Mouse (Mus musculus) neural tube, embryonic 13.5 days (tissue): ENCODE measurements around the gene Syf2. TPM values are rescaled to one million over a fixed set of nuclear protein-coding genes. Genes with fewer than 3 reads are reported as not detected.

Experiments
- ATAC-seq: fragments of 200-750 bp; cut with Nextera tagmentation; 2 replicates; pipeline ENCODE4 v1.8.0; 2017; ENCODE audit warnings: low read depth, mild to moderate bottlenecking, moderate TSS enrichment, moderate library complexity
- H3K27ac ChIP-seq: fragments of 300-500 bp; sonication (generic); replicated peaks from 2 replicates; pipeline ENCODE4 v1.5.1; 2015; ENCODE audit warnings: moderate library complexity, mild to moderate bottlenecking, inconsistent platforms
- H3K27me3 ChIP-seq: fragments of 300-500 bp; sonication (generic); 2 replicates; pipeline ENCODE4 v1.6.1; 2015; ENCODE audit warnings: mild to moderate bottlenecking, inconsistent platforms
- H3K36me3 ChIP-seq: fragments of 300-500 bp; sonication (generic); 2 replicates; pipeline ENCODE4 v1.6.1; 2015; ENCODE audit warnings: mild to moderate bottlenecking, inconsistent platforms
- H3K4me1 ChIP-seq: fragments of 300-500 bp; sonication (generic); replicated peaks from 2 replicates; pipeline ENCODE4 v1.6.1; 2015; ENCODE audit warnings: inconsistent platforms
- H3K4me2 ChIP-seq: fragments of 300-500 bp; sonication (generic); 2 replicates; pipeline ENCODE4 v1.6.1; 2015; ENCODE audit warnings: inconsistent platforms, mild to moderate bottlenecking, moderate library complexity
- H3K4me3 ChIP-seq: fragments of 300-500 bp; sonication (generic); 2 replicates; pipeline ENCODE4 v1.5.1; 2015; ENCODE audit warnings: mild to moderate bottlenecking, inconsistent platforms
- H3K9ac ChIP-seq: fragments of 300-500 bp; sonication (generic); 2 replicates; pipeline ENCODE4 v1.6.1; 2015; ENCODE audit warnings: moderate library complexity, mild to moderate bottlenecking, inconsistent platforms
- H3K9me3 ChIP-seq: fragments of 300-500 bp; sonication (generic); 2 replicates; pipeline ENCODE4 v1.6.1; 2016; ENCODE audit warnings: inconsistent platforms
- WGBS: fragments of 180-500 bp; shearing (Covaris S2); methylation state at CpG from one replicate; pipeline ENCODE4 v1.1.7; 2015; 5-methylcytosine and 5-hydroxymethylcytosine counted together
- polyA plus RNA-seq: library from polyadenylated mRNA; unstranded; fragments of >200 nt; fragmentation: Nextera tagmentation; extraction: Ambion mirVana; gene quantifications from 2 replicates; pipeline ENCODE4 v1.2.1, GENCODE M21; 2015

The Syf2 gene
- polyA plus RNA-seq, 1 experiment from 2014 or later = 76.8 TPM

GRCm38 (mm10) chr4:134925206-134925605 lies 5.5 kb upstream of the Syf2 start:
- Histone ChIP-seq H3K4me3 (peak overlapping the region; percentile 99), H3K27ac (no peak overlapping the region), H3K9ac (peak overlapping the region; percentile 97), H3K9me3 (no peaks in the 10 kb centered on the region), H3K27me3 (no peaks in the 10 kb centered on the region), H3K4me1 (peaks cover 37% of the 10 kb centered on the region), H3K4me2 (peak overlapping the region; percentile 99), H3K36me3 (peaks cover 41% of the 10 kb centered on the region)
- no peak for ATAC-seq
- 89% methylated on average over 8 of the region's 8 CpGs for WGBS

DNA sequence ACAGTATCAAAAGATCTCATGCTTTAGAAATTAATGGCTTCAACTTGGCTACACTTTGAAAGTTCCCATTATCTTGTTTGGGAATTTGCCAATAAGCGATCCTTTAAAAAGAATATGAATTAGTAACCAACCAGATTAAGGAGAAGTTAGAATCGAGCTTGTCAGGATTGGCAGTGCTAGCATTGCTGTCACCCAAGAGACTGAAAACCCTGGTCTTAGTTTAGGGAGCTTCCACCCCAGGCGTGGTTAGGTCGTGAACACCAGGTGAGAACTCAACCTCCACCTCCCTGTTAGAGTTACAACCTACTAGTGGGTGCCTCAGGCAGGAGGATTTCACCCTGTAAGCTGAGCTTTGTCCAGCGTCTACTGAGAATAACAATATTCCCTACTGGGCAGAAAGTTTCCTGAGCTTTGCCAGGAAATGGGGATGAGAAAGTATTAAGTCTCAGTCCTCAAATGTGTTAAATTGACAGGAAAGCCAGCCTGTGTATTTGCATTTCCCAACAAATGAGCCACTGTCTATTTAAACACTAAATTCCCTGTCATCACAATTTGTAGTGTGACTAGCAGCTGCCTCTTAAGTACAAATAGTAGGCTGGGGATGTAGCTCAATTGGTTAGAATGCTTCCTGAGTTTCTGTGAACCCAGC lies 2.8 kb upstream of the Syf2 start:
- ATAC-seq = no peak

DNA sequence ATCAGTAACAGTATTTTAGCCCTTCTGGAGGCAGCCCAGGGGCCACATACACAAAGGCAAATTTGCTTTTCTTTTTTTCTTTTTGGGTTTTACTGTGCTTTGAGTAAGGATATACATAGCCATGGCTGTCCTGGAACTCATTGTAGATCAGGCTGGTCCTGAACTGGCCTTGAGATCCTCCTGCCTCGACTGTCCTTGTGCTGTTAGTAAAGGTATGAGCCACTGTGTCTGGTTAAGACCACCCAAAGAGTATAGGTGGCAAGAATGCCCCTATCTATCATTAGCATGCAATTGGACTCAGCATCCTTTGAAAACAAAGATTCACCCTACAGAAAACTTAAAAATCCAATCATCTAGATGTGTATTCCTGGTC lies 2.2 kb upstream of the Syf2 start:
- Histone ChIP-seq H3K27ac (no peak overlapping the region), H3K4me3 (no peak overlapping the region), H3K9ac (no peak overlapping the region), H3K4me2 (no peak overlapping the region), H3K27me3 (no peaks in the 10 kb centered on the region), H3K4me1 (peaks cover 42% of the 10 kb centered on the region), H3K36me3 (peaks cover 53% of the 10 kb centered on the region), H3K9me3 (no peaks in the 10 kb centered on the region)
- WGBS = 86% methylated on average over 1 of the region's 1 CpGs
- no peak for ATAC-seq

More for the DNA sequence above, 2.8 kb upstream of the Syf2 start:
- peaks cover 48% of the 10 kb centered on the region for H3K36me3 ChIP-seq
- H3K9me3 ChIP-seq = no peaks in the 10 kb centered on the region
- H3K9ac ChIP-seq = no peak overlapping the region
- no peaks in the 10 kb centered on the region for H3K27me3 ChIP-seq
- peaks cover 42% of the 10 kb centered on the region for H3K4me1 ChIP-seq
- H3K4me3 ChIP-seq = no peak overlapping the region
- H3K4me2 ChIP-seq = no peak overlapping the region
- no peak overlapping the region for H3K27ac ChIP-seq
- 76% methylated on average over 5 of the region's 5 CpGs for whole genome bisulfite sequencing

GRCm38 (mm10) chr4:134929536-134929935 lies 1.2 kb upstream of the Syf2 start:
- H3K4me3 ChIP-seq = no peak overlapping the region
- H3K27ac ChIP-seq = no peak overlapping the region
- H3K36me3 ChIP-seq = peaks cover 64% of the 10 kb centered on the region
- 85% methylated on average over 4 of the region's 4 CpGs for WGBS
- no peaks in the 10 kb centered on the region for H3K27me3 ChIP-seq
- peaks cover 40% of the 10 kb centered on the region for H3K4me1 ChIP-seq
- no peak overlapping the region for H3K9ac ChIP-seq
- no peaks in the 10 kb centered on the region for H3K9me3 ChIP-seq
- H3K4me2 ChIP-seq = no peak overlapping the region
- ATAC-seq = no peak

DNA sequence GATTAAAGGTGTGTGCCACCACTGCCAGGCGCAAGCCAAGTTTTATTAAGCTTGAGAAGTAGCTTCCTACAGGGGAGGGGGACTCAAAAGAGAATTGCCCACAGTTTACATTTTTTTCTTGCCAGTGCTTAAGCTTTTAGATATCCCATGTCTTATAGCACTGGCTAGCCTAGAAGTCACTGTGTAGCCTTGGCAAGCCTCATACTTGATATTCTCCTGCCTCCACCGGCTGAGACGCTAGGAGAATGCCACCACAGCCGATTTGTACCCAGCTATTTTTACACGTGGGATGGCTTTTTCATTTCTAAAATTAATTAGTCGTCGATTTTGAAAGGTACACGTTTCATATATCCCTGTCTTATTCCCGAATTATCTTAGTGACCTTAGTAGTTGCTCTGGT lies 508 bp upstream of the Syf2 start:
- Histone ChIP-seq H3K4me2 (peak overlapping the region; percentile 95), H3K4me3 (peak overlapping the region; percentile 94), H3K4me1 (peaks cover 34% of the 10 kb centered on the region), H3K27me3 (no peaks in the 10 kb centered on the region), H3K9me3 (no peaks in the 10 kb centered on the region), H3K36me3 (peaks cover 70% of the 10 kb centered on the region), H3K9ac (peak overlapping the region; percentile 55), H3K27ac (peak overlapping the region; percentile 68)
- ATAC-seq = peak; percentile 54
- 35% methylated on average over 9 of the region's 9 CpGs for WGBS

DNA sequence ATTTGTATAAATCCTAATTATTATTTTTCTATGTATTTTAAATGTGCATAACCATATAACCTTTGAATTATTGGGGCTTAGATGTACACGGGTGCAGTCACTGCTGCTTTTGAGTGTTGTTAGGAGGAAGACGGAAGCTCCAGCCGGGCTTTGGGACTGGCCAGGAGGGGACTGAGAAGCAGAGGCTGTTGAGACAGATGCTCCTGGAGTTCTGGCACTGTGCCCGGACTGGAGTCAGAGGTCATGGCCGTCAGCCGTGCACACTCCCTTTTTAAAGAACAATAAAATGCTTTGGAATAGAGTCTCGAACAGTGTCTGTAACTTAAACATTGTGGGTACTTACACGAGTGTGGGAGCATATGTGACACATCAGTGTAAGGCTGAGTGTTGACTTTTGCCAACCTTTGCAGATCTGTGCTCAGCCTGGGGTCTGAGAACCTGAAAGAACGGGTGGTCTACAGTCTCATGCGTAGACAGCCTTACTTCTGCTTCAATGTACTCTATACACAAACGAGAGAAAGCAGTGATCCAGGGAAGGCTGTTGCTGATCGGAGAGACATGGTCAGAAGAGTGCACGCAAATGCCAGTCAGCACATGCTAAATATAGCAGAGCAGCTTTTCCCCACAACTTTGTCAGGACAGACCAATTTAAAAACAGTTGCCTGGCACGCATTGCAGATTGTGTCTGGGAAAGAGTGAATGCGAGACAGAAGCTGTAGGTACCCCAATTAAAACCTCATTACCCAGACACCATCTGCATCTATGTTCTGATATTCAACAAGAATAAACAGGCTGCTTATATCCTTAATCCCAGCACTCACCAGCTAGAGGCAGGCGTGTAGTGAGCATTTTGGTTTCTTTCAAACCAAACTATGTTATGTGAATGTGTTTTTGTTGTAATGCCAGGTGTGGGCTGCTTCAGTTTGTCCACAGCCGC lies 6.8 kb downstream of the Syf2 start:
- Histone ChIP-seq H3K4me2 (no peak overlapping the region), H3K9me3 (no peaks in the 10 kb centered on the region), H3K9ac (no peak overlapping the region), H3K27ac (no peak overlapping the region), H3K4me3 (no peak overlapping the region), H3K36me3 (peaks cover 50% of the 10 kb centered on the region), H3K4me1 (0 out of 2 replicates have a peak, but pooled peaks cover 8% of the 10 kb centered on the region), H3K27me3 (peaks cover 17% of the 10 kb centered on the region)
- WGBS = 53% methylated on average over 17 of the region's 17 CpGs
- no peak for ATAC-seq

GRCm38 (mm10) chr4:134939900-134940299 lies 9.2 kb downstream of the Syf2 start:
- no peak overlapping the region for H3K27ac ChIP-seq
- 25% methylated on average over 9 of the region's 9 CpGs for WGBS
- no peaks in the 10 kb centered on the region for H3K9me3 ChIP-seq
- H3K36me3 ChIP-seq = peaks cover 26% of the 10 kb centered on the region
- H3K4me2 ChIP-seq = peak overlapping the region; percentile 24; the same call in 1 of the 2 replicates
- no peak overlapping the region for H3K4me3 ChIP-seq
- H3K9ac ChIP-seq = no peak overlapping the region
- peaks cover 40% of the 10 kb centered on the region for H3K27me3 ChIP-seq
- ATAC-seq = no peak
- H3K4me1 ChIP-seq = 0 out of 2 replicates have a peak, but pooled peaks cover 12% of the 10 kb centered on the region

GRCm38 (mm10) chr4:134943758-134944538 lies 13.2 kb downstream of the Syf2 start:
- Histone ChIP-seq H3K4me1 (peaks cover 14% of the 10 kb centered on the region; the same call in 1 of the 2 replicates), H3K27me3 (peaks cover 50% of the 10 kb centered on the region), H3K27ac (no peak overlapping the region), H3K4me3 (no peak overlapping the region), H3K9me3 (no peaks in the 10 kb centered on the region), H3K36me3 (no peaks in the 10 kb centered on the region), H3K4me2 (no peak overlapping the region), H3K9ac (no peak overlapping the region)
- no peak for ATAC-seq
- 50% methylated on average over 27 of the region's 27 CpGs for WGBS

DNA sequence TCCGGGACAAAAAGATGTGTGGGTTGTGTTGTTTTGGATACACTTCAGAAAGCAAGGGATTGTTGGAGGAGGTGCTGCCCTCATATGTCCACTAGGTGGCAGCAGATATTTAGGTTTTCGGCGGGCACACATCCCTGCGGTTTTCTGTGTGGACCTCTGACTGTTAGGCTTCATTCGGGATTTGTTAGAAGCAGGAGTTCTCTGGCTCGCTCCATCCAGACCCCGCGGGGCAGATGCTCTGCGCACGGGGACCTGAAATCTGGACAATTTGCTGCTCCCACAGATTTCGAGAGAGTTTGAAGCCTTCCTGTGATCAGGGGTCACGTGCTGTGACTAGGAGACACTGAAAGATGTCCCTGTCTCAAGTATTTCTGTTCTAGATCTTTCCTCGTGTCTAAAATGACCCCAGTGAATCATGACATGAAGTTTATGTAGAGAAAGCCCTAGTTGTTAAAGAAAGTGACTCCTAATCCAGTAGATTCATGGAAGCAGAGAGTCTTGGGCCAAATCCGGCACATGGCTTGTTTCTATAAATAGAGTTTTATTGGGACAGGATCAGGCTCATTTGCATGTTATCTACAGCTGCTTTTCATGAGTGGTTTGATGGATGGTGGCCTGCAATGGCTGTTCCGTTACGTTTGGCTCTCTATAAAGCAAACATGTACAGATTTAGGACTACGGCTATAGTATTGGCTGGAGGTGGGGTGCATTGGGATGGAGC lies 15.5 kb downstream of the Syf2 start:
- H3K4me2 ChIP-seq = peak overlapping the region; percentile 48
- H3K36me3 ChIP-seq = no peaks in the 10 kb centered on the region
- peak; percentile 62; the same call in 1 of the 2 replicates for ATAC-seq
- H3K4me1 ChIP-seq = peaks cover 16% of the 10 kb centered on the region
- H3K9me3 ChIP-seq = no peaks in the 10 kb centered on the region
- peak overlapping the region; percentile 41 for H3K9ac ChIP-seq
- no peak overlapping the region for H3K4me3 ChIP-seq
- WGBS = 12% methylated on average over 17 of the region's 17 CpGs
- peaks cover 42% of the 10 kb centered on the region for H3K27me3 ChIP-seq
- no peak overlapping the region for H3K27ac ChIP-seq

DNA sequence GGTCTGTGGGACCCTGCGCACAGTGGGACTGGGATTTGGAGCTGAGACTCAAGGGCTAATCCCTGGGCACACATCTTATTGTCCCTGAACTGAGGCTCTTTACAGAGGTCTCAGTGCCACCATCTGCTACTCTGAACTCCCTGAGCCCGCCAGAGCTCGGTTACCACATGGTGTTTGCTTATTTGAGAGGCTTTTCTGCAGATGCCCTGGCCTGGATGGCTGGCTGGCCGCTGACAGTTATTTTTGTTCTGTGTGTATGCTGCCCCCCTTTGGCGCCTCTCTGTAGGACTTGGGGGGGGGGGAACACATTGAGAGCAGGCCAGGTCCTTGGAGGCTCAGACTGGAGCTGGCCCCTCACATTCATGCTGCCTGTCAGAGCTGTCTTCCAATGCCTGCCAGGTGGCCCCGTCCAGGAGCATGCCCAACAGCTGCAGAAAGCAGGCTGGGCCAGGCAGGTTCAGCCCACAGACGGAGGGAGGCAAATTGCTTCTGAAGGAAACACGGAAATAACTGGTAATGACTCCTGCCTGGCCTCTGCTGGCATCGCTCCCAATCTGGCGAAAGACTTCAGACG lies 19.9 kb downstream of the Syf2 start:
- WGBS = 22% methylated on average over 11 of the region's 11 CpGs
- H3K27ac ChIP-seq = peak overlapping the region; percentile 46; the same call in 1 of the 2 replicates

GRCm38 (mm10) chr4:134954461-134954860 lies 23.8 kb downstream of the Syf2 start:
- no peaks in the 10 kb centered on the region for H3K36me3 ChIP-seq
- H3K4me1 ChIP-seq = peaks cover 20% of the 10 kb centered on the region
- WGBS = 10% methylated on average over 15 of the region's 15 CpGs
- ATAC-seq = no peak
- peaks cover 15% of the 10 kb centered on the region; the same call in 1 of the 2 replicates for H3K27me3 ChIP-seq
- no peak overlapping the region for H3K4me2 ChIP-seq
- peak overlapping the region; percentile 26; the same call in 1 of the 2 replicates for H3K9ac ChIP-seq
- no peaks in the 10 kb centered on the region for H3K9me3 ChIP-seq
- H3K27ac ChIP-seq = no peak overlapping the region; the same call in 1 of the 2 replicates
- no peak overlapping the region for H3K4me3 ChIP-seq

More for the DNA sequence above, 19.9 kb downstream of the Syf2 start:
- Histone ChIP-seq H3K4me2 (no peak overlapping the region), H3K9ac (no peak overlapping the region), H3K36me3 (no peaks in the 10 kb centered on the region), H3K4me3 (no peak overlapping the region), H3K4me1 (peaks cover 25% of the 10 kb centered on the region), H3K9me3 (no peaks in the 10 kb centered on the region), H3K27me3 (peaks cover 11% of the 10 kb centered on the region; the same call in 1 of the 2 replicates)
- ATAC-seq = no peak
